Mouse (Mus musculus) activated CD4-positive, CD25-positive, alpha-beta regulatory T cell, adult 9 weeks (primary cell): ENCODE measurements around the gene A530084C06Rik. TPM values are rescaled to one million over a fixed set of nuclear protein-coding genes. Genes with fewer than 3 reads are reported as not detected.

Experiments used
- polyA plus RNA-seq: library from polyadenylated mRNA; unstranded; fragments of 100-300 nt; shearing (Covaris generic); gene quantifications from one replicate; pipeline ENCODE4 v1.2.1, GENCODE M21; 2017

Gene A530084C06Rik
- polyA plus RNA-seq = not detected

DNA sequence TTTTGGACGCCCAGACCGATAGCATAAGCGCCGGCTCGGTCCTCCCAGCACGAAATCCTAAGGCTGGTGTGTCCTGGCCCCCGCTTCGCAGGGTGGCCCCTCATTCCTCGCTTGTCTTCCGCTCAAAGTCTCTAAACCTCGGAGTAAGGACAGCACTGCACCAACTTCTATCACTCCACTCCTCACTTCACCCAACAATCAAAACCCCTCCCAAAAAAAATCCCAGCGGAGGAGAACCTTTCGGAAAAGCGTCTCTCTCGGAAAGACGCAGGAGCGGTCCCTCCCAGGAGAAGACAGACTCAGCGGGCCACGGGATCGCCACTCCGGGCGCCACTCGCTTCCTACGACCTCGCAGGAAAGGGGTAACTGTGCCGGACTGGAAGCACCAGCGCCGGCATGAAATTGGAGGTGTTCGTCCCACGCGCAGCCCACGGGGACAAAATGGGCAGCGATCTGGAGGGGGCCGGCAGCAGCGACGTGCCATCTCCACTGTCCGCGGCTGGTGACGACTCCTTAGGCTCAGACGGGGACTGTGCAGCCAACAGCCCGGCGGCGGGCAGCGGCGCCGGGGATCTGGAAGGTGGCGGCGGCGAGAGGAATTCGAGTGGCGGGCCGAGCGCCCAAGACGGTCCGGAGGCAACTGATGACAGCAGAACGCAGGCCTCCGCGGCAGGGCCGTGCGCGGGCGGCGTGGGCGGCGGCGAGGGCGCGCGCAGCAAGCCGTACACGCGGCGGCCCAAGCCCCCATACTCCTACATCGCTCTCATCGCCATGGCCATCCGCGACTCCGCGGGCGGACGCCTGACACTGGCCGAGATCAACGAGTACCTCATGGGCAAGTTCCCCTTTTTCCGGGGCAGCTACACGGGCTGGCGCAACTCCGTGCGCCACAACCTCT, at the start of gene A530084C06Rik:
Gene A530084C06Rik (minus strand): TSS at position 813 of the 898 bp plus-strand sequence.

DNA sequence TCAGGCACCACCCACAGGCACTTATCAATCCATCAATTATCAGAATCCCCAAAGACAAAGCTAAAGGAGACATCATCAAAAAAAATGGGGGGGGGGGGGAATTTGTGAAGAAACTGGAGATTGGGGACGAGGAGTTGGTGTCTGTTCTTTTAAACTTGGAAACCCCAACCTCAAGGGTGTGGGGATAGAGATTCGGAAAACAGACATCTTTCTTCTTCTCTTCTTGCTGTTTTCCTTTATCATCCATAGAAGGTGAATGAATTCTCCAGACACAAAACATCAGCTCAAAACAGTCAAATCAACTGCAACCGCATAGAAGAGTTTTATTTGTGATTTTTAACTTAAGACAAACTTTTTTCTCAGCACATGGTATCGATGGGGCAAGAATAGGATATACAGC, 3.3 kb downstream of the A530084C06Rik start, which contains the start of gene Foxq1:
Gene Foxq1 (plus strand): TSS at position 301 of the 400 bp plus-strand sequence.

Other genes starting within 250 kb of the A530084C06Rik start
- gene Foxq1, start 3.2 kb downstream of the A530084C06Rik start, polyA plus RNA-seq = not detected
- gene Foxf2, start 66.5 kb upstream of the A530084C06Rik start, polyA plus RNA-seq = not detected
- not detected for gene Foxc1, start 247.3 kb upstream of the A530084C06Rik start, polyA plus RNA-seq